Mouse (Mus musculus) liver, adult 2 months (tissue): ENCODE results near the gene Cldnd1.

Source experiments
- CTCF ChIP-seq: fragments of 200-500 bp; IDR thresholded peaks from 2 replicates; pipeline ENCODE4 v1.5.1; 2011; ENCODE audit warnings: low read depth, low read length, control low read depth
- POLR2A ChIP-seq: fragments of 200-500 bp; IDR thresholded peaks from 2 replicates; pipeline ENCODE4 v1.6.1; 2011; ENCODE audit warnings: low read length, control low read depth; ENCODE audit not compliant: insufficient read depth; ENCODE audit errors: extremely low read depth

DNA sequence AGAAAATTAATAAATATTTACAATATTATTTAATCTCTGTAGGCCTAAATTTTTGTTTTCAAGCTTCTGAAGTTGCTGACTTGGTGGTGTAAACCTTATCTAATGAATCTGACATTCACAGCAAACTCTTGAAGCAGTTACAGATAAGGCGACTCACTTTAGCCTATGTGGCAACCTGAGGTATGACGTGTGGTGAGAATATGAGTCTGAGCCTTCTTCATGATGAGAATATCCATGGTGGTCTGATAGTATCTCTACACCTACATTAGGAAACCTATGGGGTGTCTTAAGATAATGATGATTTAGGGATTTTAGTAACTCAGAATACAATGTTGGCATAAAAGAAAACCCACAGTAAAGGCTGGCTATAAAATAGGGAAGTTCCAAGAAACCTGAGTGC lies 5.4 kb upstream of the Cldnd1 start:
- TF ChIP-seq POLR2A (no peak), CTCF (no peak)
